Mouse (Mus musculus) monocyte, adult 5-6 weeks (primary cell): Measurements from ENCODE around the gene Pik3ap1. TPM values are rescaled to one million over a fixed set of nuclear protein-coding genes. Genes with fewer than 3 reads are reported as not detected.

Experiments used
- ATAC-seq: fragments of 153-309, 156-312 bp; replicated peaks from 2 replicates; pipeline ENCODE4 v1.8.0; 2017; ENCODE audit warnings: mild to moderate bottlenecking; ENCODE audit not compliant: low TSS enrichment, insufficient number of reproducible peaks, severe bottlenecking, poor library complexity, low FRiP score
- total RNA-seq: library from RNA; stranded (forward); fragments of 200-1000, 200-491, 200-594 nt; gene quantifications from 3 replicates; pipeline ENCODE4 v1.2.3, GENCODE M21; 2017

Pik3ap1 gene
- total RNA-seq, 1 experiment from 2014 or later: 216 TPM

GRCm38 (mm10) chr19:41303933-41304332 is 81.0 kb downstream of the Pik3ap1 start:
- ATAC-seq: no peak

DNA sequence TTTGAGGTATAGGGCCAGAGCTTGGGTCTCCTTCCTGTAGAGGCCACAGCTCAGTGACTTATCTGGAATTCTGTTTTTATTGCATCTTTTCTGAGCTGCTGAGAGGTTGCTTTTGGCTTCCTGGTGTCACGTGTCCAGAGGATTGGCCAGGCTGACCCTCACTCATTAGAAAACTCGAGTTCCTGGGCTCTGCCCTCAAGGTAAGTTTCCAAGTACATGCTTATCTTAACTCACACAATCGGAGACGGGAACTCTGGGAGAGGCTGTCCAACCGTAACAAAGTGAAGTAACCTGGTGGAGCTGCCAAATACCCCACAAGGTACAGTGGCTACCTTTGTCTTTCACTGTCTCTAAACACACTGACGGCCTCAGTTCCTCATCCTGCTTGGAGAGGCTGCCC is 81.5 kb downstream of the Pik3ap1 start:
- no peak for ATAC-seq

DNA sequence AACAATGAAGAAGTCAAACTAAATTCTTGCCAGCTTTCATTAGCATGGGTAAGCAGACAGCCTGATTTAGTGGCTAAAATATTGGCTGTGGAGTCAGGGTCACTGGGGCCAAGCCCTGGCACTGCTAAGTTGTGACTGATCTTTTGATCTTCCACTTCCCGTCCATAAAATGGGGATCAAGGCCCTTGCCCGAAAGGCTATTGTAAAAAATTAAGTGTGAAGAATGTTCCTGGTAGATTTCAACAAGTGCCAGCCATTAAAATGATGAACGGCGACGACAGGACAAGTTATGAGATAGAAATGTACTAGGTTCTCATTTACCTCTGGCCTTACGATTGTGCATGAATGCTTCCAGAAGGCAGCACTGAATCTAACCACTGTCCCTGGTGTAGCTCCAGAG is 83.0 kb downstream of the Pik3ap1 start:
- no peak for ATAC-seq

DNA sequence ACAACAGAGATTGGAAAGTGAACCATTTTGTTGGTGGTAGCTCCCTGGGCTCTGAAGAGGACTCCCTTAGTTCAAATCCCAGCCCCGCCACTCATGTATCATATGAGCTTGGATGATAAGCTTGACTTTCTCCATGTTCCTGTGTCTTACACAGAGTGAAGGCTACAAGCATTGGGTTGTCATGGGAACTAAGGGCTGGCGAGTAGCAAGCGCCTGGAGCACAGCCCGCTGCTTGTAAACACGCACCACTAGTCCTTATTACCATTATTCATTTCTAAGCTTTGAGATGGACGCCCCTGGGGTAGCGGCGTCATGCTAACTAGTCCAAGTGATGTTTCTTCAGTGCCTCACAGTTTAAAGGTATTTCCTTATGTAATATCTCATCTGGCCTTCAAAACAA is 85.5 kb downstream of the Pik3ap1 start:
- ATAC-seq: no peak

DNA sequence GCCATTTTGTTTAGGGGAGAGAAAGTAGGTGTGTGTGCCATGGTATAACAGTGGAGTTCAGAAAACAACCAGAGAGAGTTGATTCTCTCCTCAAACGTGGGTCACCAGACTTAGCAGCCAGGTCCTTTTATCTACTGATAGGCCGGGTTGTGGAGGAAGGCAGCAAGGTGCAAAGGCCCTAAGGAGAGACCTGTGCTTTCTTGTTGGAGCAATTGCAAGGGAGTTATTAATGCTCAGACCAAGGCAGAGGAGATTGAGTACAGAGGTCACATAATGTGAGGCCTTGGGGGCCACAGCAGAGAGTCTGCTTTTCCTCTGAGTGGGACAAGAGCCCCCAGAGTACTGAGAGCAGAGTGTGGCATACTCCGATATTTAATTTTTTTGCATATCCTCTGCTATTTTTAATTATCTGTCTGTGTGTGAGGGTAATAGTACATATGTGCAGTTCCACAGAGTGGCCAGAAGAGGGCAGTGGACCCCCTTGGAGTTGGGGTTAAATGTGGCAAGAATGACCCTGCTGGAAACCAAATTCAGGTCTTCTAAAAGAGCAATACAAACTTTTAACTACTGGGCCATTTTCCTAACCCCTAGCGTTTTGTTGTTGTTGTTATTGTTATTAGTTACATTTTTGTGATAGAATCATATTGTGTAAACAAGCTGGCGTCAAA is 93.8 kb downstream of the Pik3ap1 start:
- no peak for ATAC-seq

GRCm38 (mm10) chr19:41288568-41288967 is 96.3 kb downstream of the Pik3ap1 start:
- no peak for ATAC-seq

DNA sequence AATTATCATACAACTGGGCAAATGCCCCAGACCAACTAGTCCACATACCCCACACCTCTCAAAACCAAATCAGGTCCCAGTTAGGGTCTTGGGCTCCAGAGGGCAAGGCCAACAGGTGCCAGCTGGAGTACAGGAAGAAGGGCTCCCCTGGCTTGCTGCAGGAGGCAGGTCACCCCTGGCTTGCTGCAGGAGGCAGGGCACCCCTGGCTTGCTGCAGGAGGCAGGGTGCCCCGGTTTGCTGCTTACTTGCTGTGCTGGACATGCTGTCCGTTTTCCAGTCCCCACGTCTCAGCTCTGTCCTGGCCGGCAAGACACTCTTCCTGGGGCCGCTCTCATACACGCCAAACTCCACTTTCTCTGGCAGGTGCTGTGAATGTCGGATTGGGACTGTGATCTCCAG is 97.7 kb downstream of the Pik3ap1 start:
- no peak for ATAC-seq

DNA sequence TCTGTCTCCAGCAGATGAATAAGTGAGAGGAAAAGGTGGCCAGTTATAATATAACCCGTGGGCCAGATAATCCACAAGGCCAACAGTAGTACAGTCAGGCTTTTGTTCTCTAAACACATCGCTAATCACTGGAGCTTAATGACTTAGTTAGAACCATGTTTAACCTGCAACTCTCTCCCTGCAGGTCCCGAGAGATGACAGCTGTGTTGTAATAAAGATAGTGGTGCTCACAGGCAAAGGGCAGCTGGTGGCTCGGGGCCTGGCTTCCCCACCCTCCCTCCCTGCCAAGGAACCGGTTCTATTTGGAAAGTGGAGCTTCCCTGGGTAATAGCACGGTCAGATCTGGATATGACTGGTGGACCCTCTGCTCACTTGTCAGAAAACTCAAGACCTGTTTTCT is 100.4 kb downstream of the Pik3ap1 start:
- no peak for ATAC-seq

DNA sequence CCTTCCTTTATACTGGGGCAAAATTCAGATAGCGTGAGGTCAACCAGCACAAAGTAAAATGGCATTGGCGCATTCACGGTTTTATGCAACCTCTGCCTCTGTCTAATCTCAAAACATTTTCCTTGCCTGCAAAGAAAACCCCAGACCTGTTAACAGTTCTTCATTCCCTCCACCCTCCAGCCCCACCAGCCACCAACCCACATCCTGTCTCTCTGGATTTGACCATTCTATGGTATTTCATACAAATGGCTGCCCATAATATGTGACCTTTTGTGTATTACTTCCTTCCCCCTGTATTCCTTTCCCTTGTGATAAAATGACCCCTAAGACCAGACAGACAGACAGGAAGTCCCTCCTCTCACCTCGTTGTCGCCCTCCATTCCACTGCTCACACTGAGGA is 102.2 kb downstream of the Pik3ap1 start:
- no peak; the same call in 1 of the 2 replicates for ATAC-seq

- ATAC-seq: no peak
Measured at GRCm38 (mm10) chr19:41282216-41282615, 102.7 kb downstream of the Pik3ap1 start.

DNA sequence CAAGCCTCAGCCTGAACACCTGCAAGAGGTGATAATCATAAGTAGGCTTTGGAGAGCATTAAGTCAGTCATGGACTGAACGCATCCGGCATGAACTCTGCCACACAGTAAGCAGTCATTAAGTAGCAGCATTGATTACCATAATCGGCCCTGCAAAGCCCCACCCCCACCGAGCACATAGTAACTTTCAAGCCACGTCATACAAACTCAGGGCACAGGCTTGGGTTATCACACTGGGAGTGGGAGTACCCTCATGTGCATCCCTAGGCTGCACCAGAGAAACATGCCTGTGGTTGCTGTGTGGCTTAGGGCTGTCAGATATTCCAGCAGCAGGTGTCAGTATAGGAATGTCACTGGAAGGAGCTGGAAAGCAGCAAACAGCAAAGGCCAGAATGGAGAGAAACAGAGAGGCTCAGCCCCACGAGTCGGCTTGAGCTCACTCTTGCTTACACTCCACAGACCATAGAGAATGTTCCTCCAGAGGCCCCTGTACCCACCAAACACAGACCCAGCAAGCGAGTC is 105.1 kb downstream of the Pik3ap1 start:
- ATAC-seq: no peak

- no peak for ATAC-seq
Measured at GRCm38 (mm10) chr19:41278606-41279005, 106.3 kb downstream of the Pik3ap1 start.

GRCm38 (mm10) chr19:41275588-41275987 is 109.3 kb downstream of the Pik3ap1 start:
- ATAC-seq: no peak

- ATAC-seq: no peak
Measured at GRCm38 (mm10) chr19:41270906-41271305, 114.0 kb downstream of the Pik3ap1 start.

- ATAC-seq: no peak
Measured at GRCm38 (mm10) chr19:41270151-41270727, 114.7 kb downstream of the Pik3ap1 start.

DNA sequence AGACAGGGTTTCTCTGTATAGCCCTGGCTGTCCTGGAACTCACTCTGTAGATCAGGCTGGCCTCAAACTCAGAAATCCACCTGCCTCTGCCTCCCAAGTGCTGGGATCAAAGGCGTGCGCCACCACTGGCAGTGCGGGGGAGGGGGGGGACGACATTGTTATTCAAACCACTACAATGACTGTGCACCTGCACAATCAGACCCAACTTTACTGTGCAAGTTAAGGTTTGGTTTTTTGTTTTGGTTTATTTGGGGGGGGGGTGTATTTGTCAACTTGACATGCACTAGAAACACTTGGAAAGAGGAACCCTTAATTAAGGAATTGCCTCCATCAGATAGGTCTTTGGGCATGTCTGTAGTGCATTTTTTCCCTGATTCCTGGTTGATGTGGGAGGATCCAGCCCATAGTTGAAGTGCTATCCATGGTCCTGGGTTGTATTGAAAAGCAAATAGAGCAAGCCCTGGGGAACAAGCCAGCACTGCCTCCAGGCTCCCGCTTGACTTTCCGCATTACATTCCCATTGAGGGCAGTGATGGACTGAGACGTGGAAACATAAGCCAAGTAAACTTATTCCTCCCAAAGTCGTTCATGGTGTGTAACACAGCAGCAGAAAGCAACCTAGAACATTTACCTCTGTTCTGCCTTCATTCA is 118.5 kb downstream of the Pik3ap1 start:
- no peak for ATAC-seq

DNA sequence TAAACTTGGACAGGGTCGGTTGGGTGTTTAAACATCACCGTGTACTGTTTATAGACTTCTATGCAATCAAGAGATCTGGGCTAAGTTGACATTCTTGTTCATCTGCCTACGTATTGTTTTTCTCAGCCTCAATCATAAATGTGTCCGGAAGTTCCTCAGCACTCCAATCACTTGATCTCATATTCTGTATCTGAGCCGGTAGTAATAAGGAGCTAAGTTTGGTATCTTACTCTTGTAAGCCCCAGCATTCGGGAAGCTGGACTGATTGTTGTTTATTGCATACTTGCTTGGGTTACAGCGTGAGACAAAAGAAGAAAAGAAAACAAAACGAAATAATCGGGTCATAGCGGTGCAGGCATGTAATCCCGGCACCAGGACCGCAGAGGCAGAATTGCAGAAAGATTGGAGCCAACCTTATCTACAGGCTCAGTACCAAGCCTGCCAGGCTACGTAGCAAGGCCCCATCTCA is 120.5 kb downstream of the Pik3ap1 start:
- ATAC-seq: no peak

DNA sequence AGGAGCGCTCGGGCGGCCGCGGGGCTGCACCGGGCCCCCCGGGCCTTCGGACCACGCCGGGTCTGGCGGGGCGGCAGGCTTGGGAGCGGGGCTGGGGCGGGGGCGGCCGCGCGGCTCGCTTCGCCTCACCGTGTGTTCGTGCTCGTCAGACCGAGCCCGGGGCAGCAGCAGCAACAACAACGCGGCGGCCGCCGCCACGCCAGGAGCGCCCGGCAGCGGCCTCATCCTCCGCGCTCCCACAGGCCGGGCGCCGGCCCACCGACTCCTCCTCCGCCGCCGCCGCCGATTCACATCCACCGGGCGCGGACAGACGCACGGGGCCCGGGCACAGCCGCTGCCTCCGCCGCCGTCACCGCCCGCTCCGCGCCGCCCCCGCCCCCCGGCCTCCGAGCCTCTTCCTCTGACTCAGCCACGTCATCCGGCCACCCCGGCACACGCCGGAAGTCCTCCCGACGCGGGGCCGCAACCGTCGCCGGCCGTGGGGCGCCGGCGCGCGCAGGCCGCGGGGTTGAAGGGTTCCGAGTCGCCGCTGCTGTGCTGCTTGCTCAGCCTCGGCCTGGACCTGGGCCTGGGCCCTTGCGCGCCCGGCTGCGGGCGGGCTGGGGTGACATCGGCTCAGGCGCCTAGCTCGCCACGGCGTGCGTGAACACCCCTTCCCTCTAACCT is 121.1 kb downstream of the Pik3ap1 start, which contains the start of gene Tm9sf3:
Gene Tm9sf3 (minus strand): TSS at position 368 of the 666 bp plus-strand sequence.
- peak; percentile 60 for ATAC-seq
